In the genomic region with DNA sequence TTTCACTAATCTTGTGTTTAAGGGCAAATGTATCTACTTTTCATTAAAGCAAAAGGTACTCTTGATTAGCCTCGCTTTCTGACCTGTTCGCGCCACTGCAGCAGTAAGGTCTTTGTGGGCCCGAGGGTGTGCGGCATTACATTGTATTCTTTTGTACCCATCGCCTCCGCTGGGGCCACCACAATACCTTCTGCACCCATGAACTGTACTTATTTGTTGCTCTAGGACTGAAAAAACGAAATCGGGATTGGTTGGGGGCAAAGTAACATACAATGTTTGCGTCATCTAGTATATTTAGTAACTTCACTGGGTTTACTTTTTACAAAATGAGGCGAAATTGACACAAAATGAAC, we compare ENCODE assay signal across 7 mouse cellular contexts. TPM values are rescaled to one million over a fixed set of nuclear protein-coding genes. Genes with fewer than 3 reads are reported as not detected.
A peak's percentile ranks its signal among the peaks of the same experiment; 100 is the strongest.
DNase-seq lines count a peak whose midpoint lies in the region; ATAC-seq and TF ChIP-seq lines count a peak whose summit lies in the region.

No protein-coding gene starts in this region.

- peak overlapping the region; percentile 80 for H3K4me2 ChIP-seq in hindbrain, postnatal 0 days (ENCODE audit: low read depth, low read length)
- H3K4me2 ChIP-seq in lung, embryonic 16.5 days (ENCODE audit: low read depth, low read length) = peak overlapping the region; percentile 70

- ATAC-seq in hindbrain, postnatal 0 days = no peak
- no peak for ATAC-seq in lung, embryonic 16.5 days (ENCODE audit: low read depth)

- H3K36me3 ChIP-seq in hindbrain, postnatal 0 days (ENCODE audit: insufficient read depth, low read length) = no peaks in the 10 kb centered on the region
- no peaks in the 10 kb centered on the region for H3K36me3 ChIP-seq in lung, embryonic 16.5 days (ENCODE audit: control insufficient read depth, insufficient read depth, low read length)

- peak; percentile 17; the same call in 1 of the 2 replicates for TF ChIP-seq CTCF in hindbrain, postnatal 0 days (IDR thresholded peaks at IDR 0.05; ENCODE audit: low read depth)

- peak overlapping the region; percentile 85 for H3K4me3 ChIP-seq in hindbrain, postnatal 0 days (ENCODE audit: low read length)
- peak overlapping the region; percentile 76 for H3K4me3 ChIP-seq in lung, embryonic 16.5 days (ENCODE audit: low read length)

- peaks cover 13% of the 10 kb centered on the region for H3K4me1 ChIP-seq in hindbrain, postnatal 0 days (ENCODE audit: insufficient read depth, low read length)
- H3K4me1 ChIP-seq in lung, embryonic 16.5 days (replicated peaks; ENCODE audit: control insufficient read depth, insufficient read depth, low read length) = peaks cover 15% of the 10 kb centered on the region; the same call in 1 of the 2 replicates

- peak overlapping the region; percentile 100 for H3K27ac ChIP-seq in hindbrain, postnatal 0 days
- H3K27ac ChIP-seq in lung, embryonic 16.5 days (ENCODE audit: low read length) = peak overlapping the region; percentile 98

- H3K9ac ChIP-seq in hindbrain, postnatal 0 days (replicated peaks; ENCODE audit: low read length) = peak overlapping the region; percentile 99
- peak overlapping the region; percentile 97 for H3K9ac ChIP-seq in lung, embryonic 16.5 days (ENCODE audit: low read length)

- no peaks in the 10 kb centered on the region for H3K9me3 ChIP-seq in hindbrain, postnatal 0 days (ENCODE audit: low read length)
- no peaks in the 10 kb centered on the region for H3K9me3 ChIP-seq in lung, embryonic 16.5 days (ENCODE audit: control insufficient read depth, low read length)

- H3K27me3 ChIP-seq in hindbrain, postnatal 0 days (ENCODE audit: insufficient read depth, low read length) = no peaks in the 10 kb centered on the region
- H3K27me3 ChIP-seq in lung, embryonic 16.5 days (ENCODE audit: control insufficient read depth, insufficient read depth, low read depth, low read length) = no peaks in the 10 kb centered on the region

- peak; percentile 41 for DNase-seq in 3T3-L1 (ENCODE audit: low read depth, low spot score)
- peak; percentile 35 to 41 for DNase-seq in B cell, adult 2 months
- peak; percentile 66 for DNase-seq in embryo, embryonic 9.5 days (ENCODE audit: extremely low spot score)
- peak; percentile 53 for DNase-seq in hindbrain, postnatal 0 days (ENCODE audit: low spot score)
- peak; percentile 27 for DNase-seq in spleen, adult 12 weeks (ENCODE audit: low spot score)
- DNase-seq in urinary bladder, postnatal 4 days (ENCODE audit: low spot score in 2 of 2) = no peak

- WGBS in hindbrain, postnatal 0 days = 2% methylated on average over 11 of the region's 11 CpGs
- 2% methylated on average over 11 of the region's 11 CpGs for WGBS in lung, embryonic 16.5 days

RNA-seq across cellular contexts. Expression of gene Prdm10, which starts 1.3 kb away (rescaled TPM):
- 12.8 and 13.9 TPM in 2 replicates for total RNA-seq in hindbrain, postnatal 0 days (2014; rRNA removed)
- 4.2 and 4.8 TPM in 2 replicates for polyA plus RNA-seq in hindbrain, postnatal 0 days (2015; fragmentation: Nextera tagmentation; extraction: Ambion mirVana)
- 4.6 and 4.8 TPM in 2 replicates for polyA plus RNA-seq in lung, embryonic 16.5 days (2015; fragmentation: Nextera tagmentation; extraction: Ambion mirVana)

Comparison
In these comparisons a context has a peak if more than half of its experiments do, and no peak if none do; other contexts are left out.
1. DNase-seq: peak in 3T3-L1 (single experiment), B cell, adult 2 months (2 of 2), embryo, embryonic 9.5 days (single experiment), hindbrain, postnatal 0 days (single experiment) and spleen, adult 12 weeks (single experiment); none in urinary bladder, postnatal 4 days (0 of 2).